Mouse (Mus musculus): ENCODE results near the gene Gart.

The Gart gene

DNA sequence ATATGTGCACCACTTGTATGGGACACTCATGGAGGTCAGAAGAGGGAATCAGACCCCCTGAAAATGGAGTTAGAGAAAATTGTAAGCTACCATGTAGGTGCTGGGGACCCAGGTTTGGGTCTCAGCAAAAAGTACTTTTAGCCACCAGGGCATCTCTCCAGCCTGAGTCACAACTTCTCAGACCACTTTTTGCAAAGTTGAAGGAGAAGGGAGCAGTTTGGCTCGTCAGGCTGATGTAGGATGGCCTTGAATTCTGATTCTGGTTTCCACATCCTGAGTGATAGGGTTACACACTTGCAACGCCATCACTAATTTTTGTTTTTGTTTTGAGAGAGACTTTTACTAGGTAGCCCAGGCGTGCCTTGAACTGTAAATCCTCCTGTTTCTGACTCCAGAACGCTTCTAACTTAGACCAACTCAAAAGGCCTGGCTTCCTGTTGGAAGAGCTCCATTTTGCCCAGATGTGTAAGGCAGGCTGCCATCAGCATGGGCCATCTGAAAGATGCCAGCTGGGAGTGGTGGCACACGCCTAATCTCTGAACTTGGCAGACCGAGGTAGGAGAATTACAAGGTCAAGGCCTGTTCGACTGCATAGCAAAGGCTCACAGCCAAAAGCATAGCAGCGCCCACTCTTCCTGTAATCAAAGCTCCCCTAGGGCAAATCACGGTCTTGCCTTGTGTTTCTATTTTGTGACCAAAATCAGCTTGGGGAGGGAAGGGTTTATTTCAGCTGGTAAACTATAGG is 37.1 kb downstream of the Gart start:
- no peak for DNase-seq (ENCODE audit: low spot score)

DNA sequence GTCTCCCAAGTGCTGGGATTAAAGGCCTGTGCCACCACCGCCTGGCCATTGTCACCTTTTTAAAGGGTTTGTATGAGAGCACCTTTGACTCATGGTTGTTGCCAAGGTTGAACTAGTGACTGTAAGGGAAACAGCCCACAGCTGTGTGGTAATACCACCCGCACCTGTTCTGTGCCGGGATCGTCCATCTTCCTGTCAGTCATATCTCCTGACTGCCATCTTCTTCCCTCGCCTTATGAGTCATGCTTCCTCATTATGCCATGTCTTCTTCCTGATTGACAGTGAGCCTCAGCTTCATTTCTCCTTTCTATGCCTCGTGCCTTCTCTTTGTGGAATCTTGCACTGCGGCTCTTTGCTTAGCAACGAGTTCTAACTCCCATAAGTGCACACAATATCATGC is 39.8 kb downstream of the Gart start:
- DNase-seq (ENCODE audit: low spot score): no peak

DNA sequence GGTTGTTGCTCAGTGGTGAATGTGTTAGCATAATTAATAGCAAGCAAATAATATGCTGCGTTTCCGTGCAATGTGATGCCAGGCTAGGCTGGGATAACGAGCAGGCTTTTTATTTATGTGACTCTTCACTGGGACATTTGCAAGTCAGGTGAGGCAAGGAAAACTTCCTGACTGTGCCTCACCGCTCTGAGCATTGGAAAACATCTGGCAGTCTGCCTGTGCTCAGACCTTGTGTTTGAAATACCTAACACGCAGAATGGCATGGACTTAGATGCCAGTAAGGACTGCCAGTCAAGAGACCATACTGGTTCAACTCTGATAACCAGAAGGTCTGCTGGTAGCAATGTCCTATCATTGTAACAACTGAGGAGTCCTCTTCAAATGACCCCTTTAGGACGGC is 41.6 kb downstream of the Gart start:
- no peak for DNase-seq (ENCODE audit: low spot score)

- no peak for DNase-seq (ENCODE audit: low spot score)
Measured at GRCm38 (mm10) chr16:91601693-91602092, 45.1 kb downstream of the Gart start.

GRCm38 (mm10) chr16:91601081-91601480 is 45.7 kb downstream of the Gart start:
- no peak for DNase-seq (ENCODE audit: low spot score)

- no peak for DNase-seq (ENCODE audit: low spot score)
Measured at GRCm38 (mm10) chr16:91599242-91599641, 47.5 kb downstream of the Gart start.

DNA sequence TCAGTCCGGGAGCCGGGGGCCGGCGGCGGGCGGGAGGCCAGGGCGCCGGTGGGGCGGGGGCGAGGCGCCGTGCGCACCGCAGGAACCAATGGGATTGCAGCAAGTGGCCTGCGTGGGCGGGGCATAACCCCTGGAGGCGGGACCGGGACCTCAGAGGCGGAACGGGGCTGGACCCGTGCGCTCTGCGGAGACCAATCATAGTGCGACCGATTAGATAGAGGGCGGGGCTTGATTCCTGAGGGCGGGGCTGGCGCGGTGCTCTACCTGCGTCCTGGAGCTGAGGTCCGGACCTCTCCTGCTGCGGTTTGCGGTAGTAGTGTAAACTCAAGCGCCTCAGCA is 49.1 kb downstream of the Gart start, which contains the start of gene Tmem50b:
Tmem50b (minus strand) TSS at position 129 of the 339 bp plus-strand sequence.
- peak; percentile 99 for DNase-seq (ENCODE audit: low spot score)

DNA sequence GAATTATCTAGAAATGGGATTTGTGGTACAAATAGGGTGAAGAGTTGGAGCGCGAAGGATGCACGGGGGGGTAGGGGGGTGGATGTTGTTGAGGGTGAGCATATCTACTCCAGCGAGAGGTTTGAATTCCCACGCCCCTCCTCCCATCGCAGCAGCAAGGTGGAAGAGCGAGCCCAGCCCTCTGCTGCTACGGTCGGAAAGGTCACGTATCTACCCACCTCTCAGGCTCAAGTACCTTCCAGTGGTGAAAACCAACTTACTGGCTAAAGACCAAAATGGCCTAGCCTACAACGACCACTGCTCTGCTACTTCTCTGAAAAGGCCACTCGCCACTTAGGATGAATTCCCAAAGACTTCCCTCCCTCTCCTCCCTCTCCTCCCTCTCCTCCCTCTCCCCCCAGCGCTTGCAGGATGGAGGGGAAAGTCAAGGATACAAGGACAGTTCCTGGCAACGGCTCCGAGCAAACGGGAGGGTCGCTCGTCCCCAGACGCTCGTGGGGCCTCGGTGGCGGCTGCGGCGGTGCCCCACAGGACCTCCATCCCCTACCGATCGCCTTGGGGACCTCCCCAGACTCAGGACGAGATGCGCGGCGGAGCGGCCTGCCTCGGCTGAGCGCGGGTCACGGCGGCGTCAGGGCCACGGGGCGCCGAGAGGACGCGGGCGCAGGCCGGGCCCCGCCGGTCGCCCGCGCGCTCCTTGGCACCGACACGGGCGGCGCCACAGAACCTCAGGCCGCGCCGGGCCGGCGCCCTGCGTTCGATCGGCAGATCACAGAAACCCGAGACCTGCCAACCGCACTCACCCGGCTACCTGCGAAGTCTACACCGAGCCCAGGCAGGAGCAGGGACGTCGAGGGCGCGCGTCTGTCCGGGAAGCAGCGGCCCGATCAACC is 49.7 kb downstream of the Gart start:
- no peak for DNase-seq (ENCODE audit: low spot score)

GRCm38 (mm10) chr16:91596397-91596778 is 50.4 kb downstream of the Gart start:
- DNase-seq (ENCODE audit: low spot score): no peak

DNA sequence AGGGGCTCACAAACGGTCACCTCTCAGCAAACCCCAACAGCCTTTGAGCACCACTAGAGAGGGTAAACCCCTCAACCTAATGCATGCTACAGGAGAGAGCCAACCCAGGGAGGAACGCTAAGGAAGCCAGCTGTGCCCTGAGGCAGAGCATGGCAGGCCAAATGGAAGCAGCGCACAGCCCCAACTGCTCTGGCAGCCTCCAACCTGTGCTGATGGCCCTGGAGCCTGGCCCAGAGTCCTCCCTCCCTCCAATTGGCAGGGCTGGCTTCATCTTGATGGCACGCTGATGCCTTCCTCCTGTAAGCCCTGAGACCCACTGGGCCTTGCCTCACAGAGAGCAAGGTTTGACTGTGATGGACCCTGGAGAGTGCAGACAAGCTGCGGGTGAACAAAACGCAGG is 51.7 kb downstream of the Gart start:
- no peak for DNase-seq (ENCODE audit: low spot score)

DNA sequence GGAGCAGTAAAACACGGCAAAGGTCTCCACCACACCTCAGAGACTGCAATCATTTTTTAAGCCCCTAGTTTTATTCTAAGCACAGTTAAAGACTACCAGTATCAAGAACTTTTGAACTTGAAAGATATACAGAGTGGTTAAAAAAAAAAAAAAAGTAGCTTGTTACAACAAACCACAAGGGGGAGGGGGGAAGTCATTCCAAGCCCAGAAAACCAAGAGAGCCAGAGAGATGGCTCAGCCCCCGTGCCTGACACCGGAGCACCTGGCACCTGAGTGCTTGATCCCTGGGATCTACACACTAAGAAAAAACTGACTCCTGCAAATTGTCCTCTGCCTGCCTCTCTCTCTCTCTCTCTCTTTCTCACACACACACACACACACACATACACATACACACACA is 53.5 kb downstream of the Gart start:
- DNase-seq (ENCODE audit: low spot score): no peak

- no peak for DNase-seq (ENCODE audit: low spot score)
Measured at GRCm38 (mm10) chr16:91592162-91592561, 54.6 kb downstream of the Gart start.

DNA sequence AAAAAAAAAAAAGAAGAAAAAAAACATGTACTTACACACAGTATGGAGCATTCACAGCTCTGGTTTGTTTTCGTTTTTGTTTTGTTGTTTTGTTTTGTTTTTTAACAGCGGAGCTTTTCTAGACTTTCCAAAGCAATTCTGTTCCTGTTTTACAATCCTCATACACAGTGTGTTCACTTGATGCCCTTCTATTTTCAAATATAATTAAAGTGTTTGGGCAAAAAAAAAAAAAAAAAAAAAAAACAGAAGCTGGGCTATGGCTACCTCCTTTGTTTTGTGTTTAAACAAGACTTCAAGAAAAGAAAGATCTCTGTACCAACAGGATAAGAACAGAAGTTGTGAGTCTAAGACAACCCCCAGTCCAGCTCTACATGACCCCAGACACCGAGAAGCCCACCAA is 58.0 kb downstream of the Gart start:
- DNase-seq (ENCODE audit: low spot score): no peak

- DNase-seq (ENCODE audit: low spot score): no peak
Measured at GRCm38 (mm10) chr16:91587730-91588453, 58.9 kb downstream of the Gart start.

GRCm38 (mm10) chr16:91586244-91586643 is 60.5 kb downstream of the Gart start:
- DNase-seq (ENCODE audit: low spot score): no peak

GRCm38 (mm10) chr16:91585617-91586016 is 61.1 kb downstream of the Gart start:
- DNase-seq (ENCODE audit: low spot score): no peak

DNA sequence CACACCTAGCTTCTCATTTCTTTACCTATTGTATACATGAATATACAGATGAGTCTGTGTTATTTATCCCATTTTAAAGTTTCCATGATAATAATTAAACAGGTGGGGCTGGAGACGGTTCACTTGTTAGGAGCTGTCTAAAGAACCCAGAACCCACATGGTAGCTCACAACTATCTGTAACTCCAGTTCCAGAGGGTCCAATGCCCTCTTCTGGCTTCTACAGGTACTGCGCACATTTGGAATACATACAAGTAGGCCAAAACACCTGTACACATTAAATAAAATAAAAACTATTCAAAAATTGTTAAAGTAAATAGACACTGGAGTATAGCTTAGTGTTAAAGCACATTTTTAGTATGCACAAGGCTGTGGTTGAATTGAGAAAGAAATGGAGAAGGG is 64.4 kb downstream of the Gart start:
- peak; percentile 61 for DNase-seq (ENCODE audit: low spot score)

- peak; percentile 44 for DNase-seq (ENCODE audit: low spot score)
Measured at GRCm38 (mm10) chr16:91578980-91579720, 67.6 kb downstream of the Gart start.

DNA sequence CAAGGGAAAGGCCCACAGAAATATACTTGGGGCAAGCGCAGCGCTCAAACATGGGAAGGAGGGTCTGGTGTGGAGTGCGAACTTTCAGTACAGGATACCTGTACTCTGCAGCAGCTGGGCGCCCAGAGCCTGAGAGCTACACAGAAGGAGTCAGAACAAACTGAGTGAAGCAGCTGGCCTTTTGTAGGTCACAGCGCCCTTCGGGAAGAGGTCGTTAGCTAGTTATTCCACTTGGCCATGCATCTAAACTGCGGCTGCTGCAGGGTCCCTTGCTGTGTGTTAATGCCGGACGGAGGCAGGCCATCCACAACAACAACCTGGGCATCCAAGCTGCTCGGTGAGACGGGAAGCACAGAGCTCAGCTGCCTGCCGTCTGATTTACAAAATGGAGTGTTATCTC is 71.6 kb downstream of the Gart start:
- DNase-seq (ENCODE audit: low spot score): peak; percentile 73

All from retina, embryonic 14.5 days (tissue).